Mouse (Mus musculus): Measurements from ENCODE around the gene Exoc1. TPM values are rescaled to one million over a fixed set of nuclear protein-coding genes. Genes with fewer than 3 reads are reported as not detected.

Gene Exoc1
- total and polyA plus RNA-seq, 2 experiments, result 7.2 to 14.8 TPM

DNA sequence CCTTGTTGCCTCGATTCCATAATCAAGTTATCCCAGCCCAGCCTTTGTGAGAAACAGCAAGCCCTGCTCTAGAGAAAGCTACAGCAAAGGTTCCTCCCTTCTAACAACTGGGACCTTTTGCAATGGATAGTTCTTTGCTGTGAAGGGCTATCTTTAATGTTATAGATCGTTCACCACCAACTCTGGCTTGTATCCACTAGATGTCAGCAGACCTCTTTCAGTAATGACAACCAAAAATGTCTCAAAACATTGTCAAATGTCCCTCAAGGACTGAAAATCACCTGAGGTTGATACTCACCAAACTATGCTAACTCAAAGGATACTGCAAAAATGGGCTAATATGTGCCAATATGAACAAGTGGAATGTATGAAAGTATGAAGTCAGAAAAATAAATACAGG is 3.3 kb upstream of the Exoc1 start:
- no peak overlapping the region for H3K4me3 ChIP-seq (ENCODE audit: insufficient read depth, low read depth, low read length)
- H3K27ac ChIP-seq (replicated peaks; ENCODE audit: insufficient read depth, low read depth, low read length), result no peak overlapping the region
- no peak overlapping the region for H3K9ac ChIP-seq (ENCODE audit: low read depth, low read length)
- 28% methylated on average over 2 of the region's 2 CpGs for WGBS
- TF ChIP-seq CTCF (IDR thresholded peaks at IDR 0.05; ENCODE audit: low read depth, low read length), result no peak
- TF ChIP-seq POLR2A (IDR thresholded peaks at IDR 0.05; ENCODE audit: extremely low read depth, insufficient read depth, low read length), result no peak
- H3K79me2 ChIP-seq (ENCODE audit: control insufficient read depth, insufficient read depth, low read length), result no peaks in the 10 kb centered on the region
- H3K36me3 ChIP-seq (ENCODE audit: control insufficient read depth, insufficient read depth, low read length), result no peaks in the 10 kb centered on the region
- peaks cover 3% of the 10 kb centered on the region; the same call in 1 of the 2 replicates for H3K4me1 ChIP-seq (ENCODE audit: control insufficient read depth, insufficient read depth, low read length)
- DNase-seq (ENCODE audit: extremely low read depth, low read depth, low spot score), result no peak
- no peaks in the 10 kb centered on the region; the same call in 1 of the 2 replicates for H3K27me3 ChIP-seq (ENCODE audit: control insufficient read depth, insufficient read depth, low read length)

DNA sequence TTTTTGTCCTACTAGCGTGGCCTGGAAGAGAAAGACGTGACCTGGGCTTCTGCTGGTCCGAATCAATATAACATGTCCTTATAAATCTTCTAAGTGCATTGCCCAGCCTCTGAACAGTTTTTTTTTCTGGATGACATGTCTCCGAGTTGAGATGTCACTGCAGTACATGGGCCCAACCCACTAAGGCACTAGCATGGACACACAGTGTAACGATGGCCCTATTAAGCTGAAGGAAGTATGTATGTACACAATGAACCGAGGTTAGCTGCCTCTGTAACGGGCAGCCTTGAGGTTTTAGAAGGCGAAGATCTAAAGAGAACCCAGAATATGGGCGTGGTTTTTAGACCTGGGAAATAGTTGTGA is 574 bp downstream of the Exoc1 start:
- Histone ChIP-seq H3K9ac (ENCODE audit: low read depth, low read length) (peak overlapping the region; percentile 56), H3K27me3 (ENCODE audit: control insufficient read depth, insufficient read depth, low read length) (no peaks in the 10 kb centered on the region), H3K79me2 (ENCODE audit: control insufficient read depth, insufficient read depth, low read length) (no peaks in the 10 kb centered on the region), H3K4me3 (ENCODE audit: insufficient read depth, low read depth, low read length) (peak overlapping the region; percentile 74), H3K27ac (replicated peaks; ENCODE audit: insufficient read depth, low read depth, low read length) (0 out of 2 replicates have a peak overlapping the region, but pooled peaks have one; percentile 3), H3K36me3 (ENCODE audit: control insufficient read depth, insufficient read depth, low read length) (peaks cover 5% of the 10 kb centered on the region; the same call in 1 of the 2 replicates), H3K4me1 (ENCODE audit: control insufficient read depth, insufficient read depth, low read length) (peaks cover 3% of the 10 kb centered on the region; the same call in 1 of the 2 replicates)
- WGBS, result 5% methylated on average over 9 of the region's 9 CpGs
- DNase-seq (ENCODE audit: extremely low read depth, low read depth, low spot score), result no peak
- no peak for TF ChIP-seq CTCF (IDR thresholded peaks at IDR 0.05; ENCODE audit: low read depth, low read length)
- no peak for TF ChIP-seq POLR2A (IDR thresholded peaks at IDR 0.05; ENCODE audit: extremely low read depth, insufficient read depth, low read length)

GRCm38 (mm10) chr5:76533186-76533585 is 4.1 kb downstream of the Exoc1 start:
- Histone ChIP-seq H3K27me3 (ENCODE audit: control insufficient read depth, insufficient read depth, low read length) (no peaks in the 10 kb centered on the region), H3K4me3 (ENCODE audit: insufficient read depth, low read depth, low read length) (no peak overlapping the region), H3K4me1 (ENCODE audit: control insufficient read depth, insufficient read depth, low read length) (peaks cover 3% of the 10 kb centered on the region; the same call in 1 of the 2 replicates), H3K79me2 (ENCODE audit: control insufficient read depth, insufficient read depth, low read length) (no peaks in the 10 kb centered on the region), H3K9ac (ENCODE audit: low read depth, low read length) (no peak overlapping the region), H3K36me3 (ENCODE audit: control insufficient read depth, insufficient read depth, low read length) (peaks cover 22% of the 10 kb centered on the region), H3K27ac (replicated peaks; ENCODE audit: insufficient read depth, low read depth, low read length) (no peak overlapping the region)
- DNase-seq (ENCODE audit: extremely low read depth, low read depth, low spot score), result no peak
- TF ChIP-seq CTCF (IDR thresholded peaks at IDR 0.05; ENCODE audit: low read depth, low read length), result no peak
- no peak for TF ChIP-seq POLR2A (IDR thresholded peaks at IDR 0.05; ENCODE audit: extremely low read depth, insufficient read depth, low read length)
- 88% methylated on average over 6 of the region's 6 CpGs for WGBS

DNA sequence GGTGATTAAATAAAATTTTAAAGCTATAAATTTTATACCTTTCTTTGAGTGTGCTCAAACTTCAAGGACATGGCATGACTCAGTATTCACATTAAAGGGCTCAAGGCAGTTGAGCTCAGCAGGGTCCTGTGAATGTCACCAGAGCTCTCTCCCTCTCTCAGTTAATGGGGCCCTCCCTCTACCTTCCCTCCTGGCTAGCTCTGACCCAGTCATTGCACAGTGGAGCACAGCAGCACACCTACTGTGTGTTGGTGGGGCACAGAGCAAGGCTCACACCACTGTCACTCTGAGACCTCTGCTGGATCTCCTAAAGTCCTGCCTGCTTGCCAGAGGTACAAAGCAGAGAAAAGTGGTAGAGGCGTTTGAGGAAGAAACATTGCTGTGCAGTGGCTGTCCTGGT is 7.1 kb downstream of the Exoc1 start:
- Histone ChIP-seq H3K4me1 (ENCODE audit: control insufficient read depth, insufficient read depth, low read length) (no peaks in the 10 kb centered on the region), H3K9ac (ENCODE audit: low read depth, low read length) (no peak overlapping the region), H3K36me3 (ENCODE audit: control insufficient read depth, insufficient read depth, low read length) (peaks cover 31% of the 10 kb centered on the region), H3K4me3 (ENCODE audit: insufficient read depth, low read depth, low read length) (no peak overlapping the region), H3K27me3 (ENCODE audit: control insufficient read depth, insufficient read depth, low read length) (no peaks in the 10 kb centered on the region), H3K27ac (replicated peaks; ENCODE audit: insufficient read depth, low read depth, low read length) (no peak overlapping the region), H3K79me2 (ENCODE audit: control insufficient read depth, insufficient read depth, low read length) (no peaks in the 10 kb centered on the region)
- 74% methylated on average over 1 of the region's 1 CpGs for WGBS
- no peak for DNase-seq (ENCODE audit: extremely low read depth, low read depth, low spot score)
- TF ChIP-seq CTCF (IDR thresholded peaks at IDR 0.05; ENCODE audit: low read depth, low read length), result no peak
- no peak for TF ChIP-seq POLR2A (IDR thresholded peaks at IDR 0.05; ENCODE audit: extremely low read depth, insufficient read depth, low read length)

DNA sequence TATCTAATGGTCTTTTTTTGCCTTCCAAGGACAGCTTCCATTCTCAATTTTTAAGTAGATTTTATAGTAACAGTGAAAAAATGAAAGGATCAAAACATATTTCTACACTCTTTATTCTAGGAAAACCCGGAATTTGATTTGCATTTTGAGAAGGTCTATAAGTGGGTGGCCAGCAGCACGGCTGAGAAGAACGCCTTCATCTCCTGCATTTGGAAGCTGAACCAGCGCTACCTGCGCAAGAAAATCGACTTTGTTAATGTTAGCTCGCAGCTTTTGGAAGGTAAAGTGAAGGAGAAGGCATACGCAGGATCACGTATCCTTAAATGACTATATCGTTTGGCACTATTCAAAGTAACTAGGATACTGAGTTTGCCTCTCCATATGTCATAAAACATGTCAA is 8.5 kb downstream of the Exoc1 start:
- 95% methylated on average over 10 of the region's 10 CpGs for WGBS

GRCm38 (mm10) chr5:76540181-76540580 is 11.1 kb downstream of the Exoc1 start:
- H3K27me3 ChIP-seq (ENCODE audit: control insufficient read depth, insufficient read depth, low read length), result no peaks in the 10 kb centered on the region
- H3K27ac ChIP-seq (replicated peaks; ENCODE audit: insufficient read depth, low read depth, low read length), result no peak overlapping the region
- TF ChIP-seq POLR2A (IDR thresholded peaks at IDR 0.05; ENCODE audit: extremely low read depth, insufficient read depth, low read length) (no peak), CTCF (IDR thresholded peaks at IDR 0.05; ENCODE audit: low read depth, low read length) (no peak)
- H3K79me2 ChIP-seq (ENCODE audit: control insufficient read depth, insufficient read depth, low read length), result no peaks in the 10 kb centered on the region
- 86% methylated on average over 8 of the region's 8 CpGs for WGBS
- H3K4me1 ChIP-seq (ENCODE audit: control insufficient read depth, insufficient read depth, low read length), result no peaks in the 10 kb centered on the region
- H3K36me3 ChIP-seq (ENCODE audit: control insufficient read depth, insufficient read depth, low read length), result peaks cover 38% of the 10 kb centered on the region
- H3K4me3 ChIP-seq (ENCODE audit: insufficient read depth, low read depth, low read length), result no peak overlapping the region
- H3K9ac ChIP-seq (ENCODE audit: low read depth, low read length), result no peak overlapping the region
- no peak for DNase-seq (ENCODE audit: extremely low read depth, low read depth, low spot score)

More for the DNA sequence above, 8.5 kb downstream of the Exoc1 start:
- Histone ChIP-seq H3K27me3 (ENCODE audit: control insufficient read depth, insufficient read depth, low read length) (no peaks in the 10 kb centered on the region), H3K4me1 (ENCODE audit: control insufficient read depth, insufficient read depth, low read length) (no peaks in the 10 kb centered on the region), H3K79me2 (ENCODE audit: control insufficient read depth, insufficient read depth, low read length) (no peaks in the 10 kb centered on the region), H3K36me3 (ENCODE audit: control insufficient read depth, insufficient read depth, low read length) (peaks cover 36% of the 10 kb centered on the region), H3K27ac (replicated peaks; ENCODE audit: insufficient read depth, low read depth, low read length) (no peak overlapping the region), H3K4me3 (ENCODE audit: insufficient read depth, low read depth, low read length) (no peak overlapping the region), H3K9ac (ENCODE audit: low read depth, low read length) (no peak overlapping the region)
- no peak for TF ChIP-seq POLR2A (IDR thresholded peaks at IDR 0.05; ENCODE audit: extremely low read depth, insufficient read depth, low read length)
- TF ChIP-seq CTCF (IDR thresholded peaks at IDR 0.05; ENCODE audit: low read depth, low read length), result no peak
- DNase-seq (ENCODE audit: extremely low read depth, low read depth, low spot score), result no peak
